Mouse (Mus musculus) adrenal gland, postnatal 4 days (tissue): ENCODE measurements around the gene Tedc1. TPM values are rescaled to one million over a fixed set of nuclear protein-coding genes. Genes with fewer than 3 reads are reported as not detected.

Experiments used
- DNase-seq, 2 experiments: peaks; one replicate each; pipeline ENCODE4 v3.0.0; 2021 to 2022; ENCODE audit warnings: low spot score in 2 of 2, mixed read lengths in 2 of 2
- total RNA-seq, 2 experiments: library from RNA; stranded (reverse); gene quantifications; 2 replicates each; pipeline ENCODE4 v1.2.3; 2021

Gene Tedc1
- total RNA-seq, 2 experiments from 2014 or later, result 7.1 to 10.3 TPM

DNA sequence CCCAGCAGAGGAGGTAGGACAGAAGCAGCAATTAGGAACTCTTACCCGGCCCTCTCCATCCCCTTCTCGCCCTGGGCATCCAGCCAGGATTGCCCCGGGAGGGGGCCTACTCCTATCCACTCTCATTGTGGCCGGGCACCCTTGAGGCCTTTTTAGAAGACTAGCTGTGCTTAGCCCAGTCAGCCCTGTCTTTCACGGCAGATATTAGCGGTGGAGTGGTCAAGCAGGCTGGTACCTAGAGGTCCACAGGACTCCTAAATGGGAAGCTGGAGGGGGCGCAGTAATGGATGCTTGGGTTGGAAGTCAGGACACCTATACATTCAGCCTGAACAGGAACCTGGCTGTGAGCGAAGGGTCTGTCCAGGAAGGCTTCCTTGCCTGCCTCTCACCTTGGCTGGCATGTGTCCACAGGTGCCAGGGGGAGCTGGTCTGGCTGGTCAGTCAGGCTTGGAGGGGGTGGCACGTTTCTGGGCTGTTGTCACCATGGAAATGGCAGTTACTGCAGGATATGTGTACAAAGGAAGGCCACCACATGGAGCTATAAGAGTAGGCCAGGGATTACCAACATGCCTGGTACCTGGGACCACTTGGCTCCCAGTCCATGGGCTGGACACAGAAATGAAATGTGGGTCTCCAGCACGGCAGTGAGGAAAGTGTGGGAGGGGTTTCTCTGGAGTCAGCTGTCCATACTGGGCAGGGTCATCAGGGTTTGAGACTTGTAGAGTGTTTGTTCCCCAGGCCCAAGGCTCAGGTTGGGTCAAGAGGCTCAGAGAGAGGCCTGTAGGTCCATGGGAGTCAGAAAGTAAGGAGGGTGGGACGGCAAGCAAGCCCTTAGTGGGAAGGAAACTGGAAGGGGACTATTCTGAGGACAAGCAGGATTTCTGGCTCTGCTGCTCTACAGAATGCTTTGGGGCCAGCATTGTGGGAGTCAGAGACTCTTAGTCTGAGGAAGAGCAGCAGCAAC, 17.0 kb upstream of the Tedc1 start:
- no peak for DNase-seq

DNA sequence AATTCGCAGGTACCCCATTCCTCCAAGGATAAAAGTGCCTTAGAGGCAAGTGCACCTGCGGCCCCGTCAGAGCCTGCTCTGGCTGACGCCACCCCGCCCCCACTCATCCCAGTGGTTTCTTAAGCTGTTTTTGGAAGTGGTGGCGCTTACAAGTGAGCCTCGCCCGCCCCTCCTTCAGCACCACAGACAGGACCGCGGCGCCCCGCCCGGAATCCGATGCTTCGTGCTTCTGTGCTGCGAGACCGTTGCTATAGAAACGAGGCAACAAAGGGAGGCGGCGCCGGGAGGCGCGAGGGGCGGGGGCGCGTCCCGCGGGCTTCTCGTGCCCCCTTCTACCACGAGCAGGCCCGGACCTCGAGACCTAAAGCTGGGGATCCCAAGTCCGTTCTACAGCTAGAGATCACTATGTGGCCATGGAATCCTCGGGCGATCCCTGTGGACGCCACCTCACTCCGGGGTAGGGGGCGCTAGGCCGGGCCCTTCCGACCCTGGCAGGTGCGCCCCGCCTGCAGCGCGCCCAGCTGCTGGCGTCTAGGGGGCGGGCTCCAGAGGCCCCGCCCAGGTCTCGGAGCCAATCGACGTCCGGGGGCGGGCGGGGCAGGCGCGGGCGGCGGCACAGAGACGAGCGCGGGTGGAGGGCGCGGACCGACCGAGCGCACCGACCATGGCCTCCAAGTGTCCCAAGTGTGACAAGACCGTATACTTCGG, 16.2 kb upstream of the Tedc1 start, which contains the start of gene Crip2:
Gene Crip2 (plus strand): TSS at position 329 of the 708 bp plus-strand sequence.
- peak; percentile 57 to 66 for DNase-seq

GRCm38 (mm10) chr12:113140616-113141411, 15.4 kb upstream of the Tedc1 start:
- peak in 1 of 2 experiments; percentile 34 for DNase-seq

DNA sequence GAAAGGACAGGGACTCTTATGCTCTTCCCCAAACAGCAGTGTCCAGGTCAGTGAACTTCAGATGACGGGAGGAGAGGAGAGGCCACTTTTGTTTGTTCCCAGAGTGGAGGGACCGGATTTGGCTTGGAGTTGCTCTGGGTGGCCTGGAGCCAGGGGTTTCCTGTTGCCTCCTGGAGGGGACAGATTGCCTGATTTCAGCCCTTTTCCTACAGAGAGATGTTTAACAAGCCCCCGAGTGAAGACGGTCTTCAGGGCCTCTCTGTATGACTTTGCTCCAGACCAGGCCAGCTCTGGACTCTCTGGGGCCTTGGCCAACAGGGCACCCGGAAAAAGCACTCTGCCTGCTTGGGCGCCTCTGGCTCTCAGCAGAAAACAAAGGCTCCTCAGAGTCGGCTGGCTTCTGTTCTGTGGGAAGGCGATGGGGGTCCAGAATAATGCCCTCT, 14.7 kb upstream of the Tedc1 start:
- peak in 1 of 2 experiments; percentile 9 for DNase-seq

GRCm38 (mm10) chr12:113142021-113142975, 13.9 kb upstream of the Tedc1 start:
- peak in 1 of 2 experiments; percentile 30 for DNase-seq

- DNase-seq, result no peak
Measured at GRCm38 (mm10) chr12:113143164-113143563, 13.1 kb upstream of the Tedc1 start.

- no peak for DNase-seq
Measured at GRCm38 (mm10) chr12:113144001-113144756, 12.0 kb upstream of the Tedc1 start.

DNA sequence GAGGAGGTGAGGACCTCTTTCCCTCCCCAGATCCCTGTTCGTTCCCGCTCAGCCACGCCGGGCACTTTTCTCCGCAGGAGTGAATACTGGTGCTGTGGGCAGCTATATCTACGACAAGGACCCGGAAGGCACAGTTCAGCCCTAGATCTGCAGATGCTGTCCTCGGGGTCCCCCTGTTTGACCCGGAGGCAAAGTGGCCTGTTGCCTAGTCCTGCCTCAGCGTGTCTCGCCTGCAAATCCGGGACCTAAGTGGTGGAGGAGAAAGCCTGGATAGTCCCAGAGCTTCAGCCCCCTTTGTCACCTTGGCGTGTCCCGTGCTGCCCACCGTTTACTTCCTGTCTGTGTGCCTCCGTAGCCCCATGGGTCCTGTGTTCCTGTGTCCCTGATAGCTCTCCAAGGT, 11.3 kb upstream of the Tedc1 start:
- no peak for DNase-seq

DNA sequence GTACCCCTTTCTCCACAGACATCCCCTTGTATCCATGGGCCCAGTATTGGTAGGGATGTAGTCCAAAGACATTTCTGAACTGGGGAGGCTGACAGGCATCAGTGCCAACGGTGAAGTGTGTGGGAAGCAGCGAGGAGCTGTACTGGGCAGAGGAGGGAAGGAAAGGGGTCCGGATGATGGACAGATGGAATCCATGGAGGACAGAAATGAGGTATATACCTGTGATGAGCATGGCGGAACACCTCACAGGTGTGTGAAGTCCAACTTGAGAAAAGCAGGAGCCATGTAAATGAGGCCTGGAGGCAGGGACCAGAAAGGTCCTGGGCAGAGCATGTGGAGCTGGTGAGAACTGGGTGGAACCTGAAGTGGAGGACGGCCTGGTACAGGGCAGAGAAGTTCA, 10.6 kb upstream of the Tedc1 start:
- no peak for DNase-seq

- peak; percentile 68 to 81 for DNase-seq
Measured at GRCm38 (mm10) chr12:113146112-113147057, 9.8 kb upstream of the Tedc1 start, which contains the start of gene Crip1. Gene Crip1, plus strand, starts transcription at chr12:113146316.

DNA sequence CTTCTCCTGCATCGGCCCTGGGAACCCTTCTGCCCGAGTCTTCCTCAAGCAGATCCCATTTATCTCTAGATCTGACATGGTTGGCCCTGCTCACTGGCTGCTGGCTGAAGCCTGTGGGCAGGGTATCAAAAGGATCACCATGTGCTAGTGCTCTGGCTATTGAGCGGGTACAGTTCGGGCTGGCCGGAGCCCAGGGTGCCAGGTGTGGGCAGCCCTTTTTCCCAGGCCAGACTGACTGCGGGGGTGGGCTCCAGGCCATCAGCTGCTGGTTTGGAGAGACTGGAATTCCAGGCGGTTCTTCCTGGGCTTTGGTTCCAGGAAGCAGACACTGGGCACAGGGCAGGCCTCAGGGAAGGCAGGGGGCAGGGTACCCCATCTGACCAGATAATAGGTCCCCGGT, 8.7 kb upstream of the Tedc1 start:
- DNase-seq, result no peak

DNA sequence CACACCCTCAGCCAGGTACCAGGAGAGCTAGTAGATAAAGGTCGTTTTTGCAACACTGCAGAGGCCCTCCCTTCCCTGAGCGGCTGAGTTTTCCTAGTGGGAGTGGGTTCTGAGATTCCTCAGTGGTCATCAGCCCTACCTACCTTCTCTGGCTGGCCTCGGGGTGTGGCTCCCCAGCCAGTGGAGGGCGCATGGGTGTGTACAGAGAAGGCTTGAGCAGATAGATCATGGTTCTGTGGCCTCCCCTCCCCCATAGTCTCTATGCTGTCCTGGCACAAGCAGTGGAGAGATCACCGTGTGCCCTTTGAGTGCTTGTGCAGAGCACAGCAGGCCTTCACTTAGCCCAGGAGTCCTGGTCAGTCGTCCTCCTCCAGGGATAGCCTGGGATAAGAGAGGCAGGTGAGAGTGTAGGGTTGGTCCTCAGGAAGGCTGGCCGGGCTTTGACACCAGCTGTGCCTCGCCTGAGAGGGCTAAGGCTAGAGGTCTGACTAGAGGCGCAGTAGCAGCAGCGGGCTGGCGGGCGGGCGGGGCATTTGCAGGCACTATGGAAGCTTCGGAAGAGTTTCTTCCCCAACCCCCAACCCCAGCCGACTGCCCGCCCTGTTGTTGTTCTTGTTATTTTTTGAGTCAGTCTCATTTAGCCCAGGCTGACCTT, 7.7 kb upstream of the Tedc1 start:
- no peak for DNase-seq

DNA sequence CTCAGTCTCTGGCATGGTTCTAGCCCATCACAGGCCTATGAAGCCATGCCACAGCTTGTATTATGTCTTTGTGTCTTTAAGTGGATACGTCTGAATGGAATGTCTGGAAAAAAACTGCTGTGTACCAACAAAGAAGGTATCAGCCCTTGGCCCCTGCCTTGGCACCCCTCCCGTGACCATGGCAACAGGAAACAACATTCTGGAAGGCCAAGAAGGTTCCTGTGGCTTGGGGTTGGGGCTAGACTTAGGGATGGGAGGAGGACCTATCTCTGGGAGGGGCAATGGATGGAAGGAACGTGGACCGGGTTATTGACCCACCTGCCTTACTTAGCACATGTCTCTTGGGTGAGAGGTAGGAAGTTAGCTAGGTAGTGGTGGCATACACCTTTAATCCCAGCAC, 6.9 kb upstream of the Tedc1 start:
- no peak for DNase-seq

- DNase-seq, result no peak
Measured at GRCm38 (mm10) chr12:113149896-113150295, 6.3 kb upstream of the Tedc1 start.

GRCm38 (mm10) chr12:113150591-113150990, 5.6 kb upstream of the Tedc1 start:
- no peak for DNase-seq

DNA sequence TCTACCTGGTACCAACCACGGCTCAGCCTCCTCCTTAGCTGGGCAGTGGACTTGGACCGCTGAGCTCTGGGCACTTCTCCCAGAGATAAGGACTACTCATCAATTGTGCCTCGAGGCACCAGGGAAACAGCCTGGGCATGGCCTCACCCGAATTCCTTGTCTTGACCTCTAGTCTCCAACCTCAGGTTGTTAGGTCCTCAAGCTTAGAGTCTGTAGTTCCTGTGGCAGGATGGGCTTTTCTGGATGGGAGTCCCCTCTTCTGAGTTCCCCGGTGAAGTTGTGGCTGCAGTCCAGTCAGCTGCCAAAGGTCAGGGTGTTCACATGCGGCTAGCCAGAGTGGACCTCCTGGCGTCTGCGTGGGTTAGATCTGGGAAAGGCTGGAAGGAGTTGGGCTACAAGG, 5.2 kb upstream of the Tedc1 start:
- DNase-seq, result no peak

GRCm38 (mm10) chr12:113151661-113152271, 4.5 kb upstream of the Tedc1 start:
- DNase-seq, result no peak
